Mouse (Mus musculus) layer of hippocampus, adult 2 months (tissue): Measurements from ENCODE around the gene Fuca2. TPM values are rescaled to one million over a fixed set of nuclear protein-coding genes. Genes with fewer than 3 reads are reported as not detected.
A peak's percentile ranks its signal among the peaks of the same experiment; 100 is the strongest.
"Not testable (repeated sequence)": the region's sequence is repeated elsewhere in the genome, so short reads cannot be mapped to it uniquely, and the experiment has no call there.

Experiments
- DNase-seq, 2 experiments: peaks; one replicate each; pipeline ENCODE4 v3.0.0; 2022; ENCODE audit warnings: low spot score in 2 of 2
- H3K27ac ChIP-seq: fragments of 200-600 bp; 2 replicates; pipeline ENCODE4 v1.8.1; 2022
- H3K4me3 ChIP-seq: fragments of 200-600 bp; 2 replicates; pipeline ENCODE4 v1.8.1; 2022; ENCODE audit warnings: mild to moderate bottlenecking
- CTCF ChIP-seq: fragments of 200-600 bp; conservative IDR thresholded peaks from 2 replicates; pipeline ENCODE4 v1.8.1; 2022; ENCODE audit warnings: antibody characterized with exemption, mild to moderate bottlenecking, moderate library complexity
- total RNA-seq, 2 experiments: library from RNA; stranded (reverse); gene quantifications; 2 replicates each; pipeline ENCODE4 v1.2.3; 2021

Fuca2 gene
- total RNA-seq, 2 experiments from 2014 or later = 41.3 to 42.0 TPM

DNA sequence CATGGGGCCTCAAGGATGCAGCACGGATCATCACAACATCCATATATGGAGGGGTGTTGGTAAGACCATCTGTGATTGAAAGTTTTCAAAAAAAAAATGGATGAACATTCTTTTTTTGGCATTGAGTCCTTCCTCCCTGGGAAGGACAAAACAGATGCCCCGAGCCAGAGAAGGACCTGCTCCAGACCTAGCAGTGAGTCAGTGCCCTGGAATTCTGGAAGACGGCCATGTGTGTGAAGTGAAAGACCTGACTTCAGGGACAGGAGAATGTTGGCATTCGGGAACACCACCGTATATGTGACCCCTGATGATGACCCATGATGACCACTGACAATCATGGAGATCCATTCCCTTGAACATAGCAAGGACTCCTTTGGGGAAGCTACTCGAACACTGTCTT lies 9.7 kb upstream of the Fuca2 start:
- TF ChIP-seq CTCF = no peak
- Histone ChIP-seq H3K4me3 (no peak overlapping the region), H3K27ac (no peak overlapping the region)
- DNase-seq = no peak

GRCm38 (mm10) chr10:13493978-13494686 lies 5.2 kb upstream of the Fuca2 start:
- TF ChIP-seq CTCF = no peak
- no peak overlapping the region for H3K27ac ChIP-seq
- DNase-seq = no peak

DNA sequence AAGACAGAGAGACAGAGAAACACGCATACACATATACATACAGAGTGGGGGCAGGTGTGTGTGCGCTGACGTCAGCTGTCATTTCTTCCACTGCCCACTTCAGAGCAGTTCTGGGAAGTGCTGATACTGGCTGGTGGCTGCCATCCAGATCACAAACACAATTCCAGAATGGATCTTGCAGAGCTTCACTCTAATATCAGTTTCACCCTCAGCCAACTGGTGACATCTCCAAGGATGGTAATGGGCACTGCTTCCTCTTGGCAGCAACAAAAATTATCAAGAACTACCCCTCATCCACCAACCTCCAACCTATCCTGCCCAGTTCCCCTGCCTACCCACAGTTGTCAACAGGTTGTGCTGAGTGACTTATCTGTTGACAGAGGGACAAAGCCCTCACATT lies 3.0 kb upstream of the Fuca2 start:
- no peak for DNase-seq
- H3K4me3 ChIP-seq = no peak overlapping the region
- no peak for TF ChIP-seq CTCF
- H3K27ac ChIP-seq = no peak overlapping the region

More at GRCm38 (mm10) chr10:13493978-13494686, 5.2 kb upstream of the Fuca2 start:
- H3K4me3 ChIP-seq = no peak overlapping the region

DNA sequence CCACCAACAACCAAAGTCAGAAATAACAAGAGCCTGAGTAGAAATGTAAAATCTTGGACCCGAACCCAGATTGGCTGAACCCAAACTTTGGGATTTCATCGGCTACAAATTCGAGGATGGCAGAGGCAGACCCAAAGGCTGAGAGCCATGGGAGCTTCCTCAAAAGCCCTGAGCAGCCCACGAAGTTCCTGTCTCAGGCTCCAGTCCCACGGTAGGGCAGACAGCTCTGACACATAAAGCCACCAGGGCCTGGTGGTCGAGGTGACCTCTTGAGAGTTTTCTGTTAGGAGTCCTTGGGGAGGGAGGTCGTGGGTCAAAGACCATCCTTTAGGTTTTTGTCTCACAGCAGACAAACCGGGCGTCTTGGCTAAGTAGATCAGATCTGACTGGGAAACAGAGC lies 1.1 kb downstream of the Fuca2 start:
- Histone ChIP-seq H3K4me3 (peak overlapping the region; percentile 87), H3K27ac (peak overlapping the region; percentile 87)
- no peak for DNase-seq
- TF ChIP-seq CTCF = no peak

DNA sequence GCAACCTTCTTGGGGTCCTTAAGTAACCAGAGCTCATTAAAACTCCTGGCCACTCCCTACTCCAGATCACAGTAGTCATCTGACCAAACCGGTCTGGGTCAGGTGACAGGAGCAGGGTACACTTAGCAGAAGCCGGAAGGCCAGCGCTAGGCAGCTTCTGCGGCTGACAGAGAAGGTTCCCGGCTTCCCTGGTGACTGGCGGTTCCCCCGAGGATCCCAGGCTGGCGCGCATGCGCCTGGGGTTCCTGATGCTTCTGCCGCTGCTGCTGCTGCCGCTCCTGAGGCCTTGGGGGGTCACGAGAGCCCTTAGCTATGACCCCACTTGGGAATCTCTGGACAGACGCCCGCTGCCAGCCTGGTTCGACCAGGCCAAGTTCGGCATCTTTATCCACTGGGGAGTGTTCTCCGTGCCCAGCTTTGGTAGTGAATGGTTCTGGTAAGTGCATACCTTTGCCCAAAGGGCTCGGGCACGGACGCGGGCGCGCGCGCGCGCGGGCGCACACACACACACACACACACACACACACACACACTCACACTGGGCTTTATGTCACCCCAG lies 1.7 kb downstream of the Fuca2 start:
- Histone ChIP-seq H3K27ac (peak overlapping the region; percentile 87), H3K4me3 (peak overlapping the region; percentile 87)
- TF ChIP-seq CTCF = peak; percentile 10; the same call in 1 of the 2 replicates
- DNase-seq = peak; percentile 87 to 89

DNA sequence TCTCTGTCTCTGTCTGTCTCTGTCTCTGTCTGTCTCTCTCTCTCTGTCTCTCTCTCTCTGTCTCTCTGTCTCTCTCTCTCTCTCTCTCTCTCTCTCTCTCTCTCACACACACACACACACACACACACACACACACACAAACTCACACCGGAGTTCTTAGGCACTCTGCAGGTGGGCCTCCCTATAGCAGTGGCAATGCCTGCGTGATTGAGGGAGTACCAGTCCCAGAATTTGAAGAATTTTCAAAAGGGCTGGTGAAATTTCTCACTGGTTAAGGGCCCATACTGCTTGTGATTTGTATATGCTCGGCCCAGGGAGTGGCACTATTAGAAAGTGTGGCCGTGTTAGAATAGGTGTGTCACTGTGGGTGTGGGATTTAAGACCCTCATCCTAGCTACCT lies 2.2 kb downstream of the Fuca2 start:
- peak overlapping the region; percentile 47 for H3K4me3 ChIP-seq
- not testable (repeated sequence) for DNase-seq, H3K27ac ChIP-seq

DNA sequence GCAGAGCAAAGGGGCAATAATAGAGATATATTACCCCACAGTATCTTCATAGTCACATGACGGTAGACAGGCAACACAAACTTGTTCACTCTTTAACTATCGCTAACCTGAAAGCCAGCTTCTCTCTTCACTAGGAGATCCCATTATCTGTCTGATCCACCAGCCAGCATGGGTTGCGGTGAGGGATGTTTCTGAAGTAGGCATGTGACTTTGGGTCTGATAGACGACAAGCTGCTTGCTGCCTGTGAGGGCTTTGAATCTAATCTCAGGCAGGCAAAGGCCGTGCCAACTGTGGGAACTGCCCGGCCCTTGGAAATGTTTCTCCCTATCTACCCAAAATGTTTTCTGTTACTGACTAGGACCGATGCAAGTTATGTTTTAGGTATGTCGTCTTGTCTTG lies 3.0 kb downstream of the Fuca2 start:
- H3K27ac ChIP-seq = no peak overlapping the region
- no peak for DNase-seq
- no peak for TF ChIP-seq CTCF
- peak overlapping the region; percentile 47 for H3K4me3 ChIP-seq

DNA sequence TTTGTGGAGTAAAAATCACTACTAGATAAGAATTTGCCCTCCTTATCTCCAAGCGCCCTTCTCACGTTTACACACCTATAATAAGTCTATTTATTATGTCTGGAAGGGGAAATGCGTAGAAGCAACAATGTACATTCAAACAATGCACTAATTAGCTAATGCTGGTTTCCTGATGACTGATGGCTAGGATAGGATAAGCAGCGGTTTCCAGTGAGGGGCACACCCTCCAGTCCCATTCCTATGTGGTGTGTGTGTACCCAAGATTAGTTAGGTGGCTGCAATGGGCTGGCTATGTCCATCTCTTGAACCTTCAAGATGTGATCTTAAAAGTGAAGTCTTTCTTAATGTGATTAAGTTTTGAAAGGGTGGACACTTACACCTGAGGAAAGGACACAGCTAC lies 22.5 kb downstream of the Fuca2 start:
- no peak for DNase-seq
- no peak for TF ChIP-seq CTCF

GRCm38 (mm10) chr10:13528155-13528554 lies 28.8 kb downstream of the Fuca2 start:
- DNase-seq = no peak
- Histone ChIP-seq H3K27ac (no peak overlapping the region), H3K4me3 (no peak overlapping the region)
- no peak for TF ChIP-seq CTCF

More for the DNA sequence above, 22.5 kb downstream of the Fuca2 start:
- H3K4me3 ChIP-seq = no peak overlapping the region
- H3K27ac ChIP-seq = no peak overlapping the region

GRCm38 (mm10) chr10:13534751-13535150 lies 35.4 kb downstream of the Fuca2 start:
- Histone ChIP-seq H3K27ac (no peak overlapping the region), H3K4me3 (no peak overlapping the region)
- DNase-seq = no peak
- no peak for TF ChIP-seq CTCF

GRCm38 (mm10) chr10:13536706-13537105 lies 37.4 kb downstream of the Fuca2 start:
- DNase-seq = no peak
- no peak overlapping the region for H3K4me3 ChIP-seq
- H3K27ac ChIP-seq = no peak overlapping the region
- TF ChIP-seq CTCF = no peak

DNA sequence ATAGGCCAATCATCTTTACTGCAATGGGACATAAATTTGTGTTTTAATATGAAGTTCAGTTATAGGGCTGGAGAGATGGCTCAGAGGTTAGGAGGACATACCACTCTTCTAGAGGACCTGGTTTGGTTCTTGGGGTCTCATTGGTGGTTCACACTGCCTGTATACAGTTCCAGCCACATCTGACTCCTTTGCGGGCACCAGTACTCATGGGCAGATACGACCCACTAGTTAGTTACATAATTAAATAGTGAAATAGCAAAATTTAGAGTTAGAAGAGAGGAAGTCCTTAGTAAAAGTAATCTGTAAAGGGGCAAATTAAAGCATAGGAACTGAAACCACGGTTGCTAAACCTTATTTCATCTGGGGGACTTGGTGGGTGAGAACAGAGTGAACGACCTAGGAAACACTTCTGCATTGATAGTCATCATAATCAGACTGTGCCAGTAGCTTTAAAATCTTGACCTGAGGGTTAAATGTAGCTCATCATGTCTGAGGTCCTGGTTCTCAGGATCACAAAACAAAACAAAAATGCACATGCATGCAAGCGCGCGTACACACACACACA lies 40.5 kb downstream of the Fuca2 start:
- no peak overlapping the region for H3K4me3 ChIP-seq
- no peak for TF ChIP-seq CTCF
- no peak overlapping the region for H3K27ac ChIP-seq
- no peak for DNase-seq

DNA sequence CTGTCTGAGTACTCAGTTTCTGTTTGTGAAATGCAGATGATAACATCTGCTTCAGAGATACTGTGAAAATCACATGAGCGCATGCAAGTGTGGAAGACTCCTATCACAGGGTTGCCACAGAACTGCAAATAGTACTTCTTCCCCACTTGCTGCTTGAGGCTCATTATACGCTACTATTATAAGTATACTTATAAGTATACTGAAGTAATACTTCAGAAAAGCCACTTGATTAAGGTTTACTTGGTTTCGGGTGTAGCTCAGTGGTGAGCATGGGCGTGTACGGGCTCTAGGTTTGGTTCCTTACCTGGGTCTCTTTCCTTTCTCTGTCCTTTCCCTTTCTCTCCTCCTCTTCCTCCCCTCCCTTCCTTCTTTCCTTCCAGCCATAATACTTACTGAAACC lies 42.4 kb downstream of the Fuca2 start:
- no peak overlapping the region for H3K4me3 ChIP-seq
- no peak for TF ChIP-seq CTCF
- H3K27ac ChIP-seq = no peak overlapping the region
- no peak for DNase-seq
